ENCODE assay signal across 8 mouse cellular contexts in genomic region chr3:105800675-105801190, GRCm38 (mm10). TPM values are rescaled to one million over a fixed set of nuclear protein-coding genes. Genes with fewer than 3 reads are reported as not detected.
DNase-seq lines count a peak whose midpoint lies in the region; ATAC-seq and TF ChIP-seq lines count a peak whose summit lies in the region.

No protein-coding gene starts in this region.

- peak overlapping the region; percentile 73 for H3K4me2 ChIP-seq in hindbrain, postnatal 0 days (ENCODE audit: low read depth, low read length)

- TF ChIP-seq CTCF in kidney, adult 2 months (conservative IDR thresholded peaks at IDR 0.05; ENCODE audit: insufficient read depth, insufficient read length, low read depth, low read length), result no peak
- TF ChIP-seq CTCF in G1E (IDR thresholded peaks at IDR 0.05; ENCODE audit: low read depth, low read length), result no peak
- TF ChIP-seq CTCF in hindbrain, postnatal 0 days (IDR thresholded peaks at IDR 0.05; ENCODE audit: low read depth), result peak; percentile 33

- H3K4me1 ChIP-seq in kidney, adult 2 months (ENCODE audit: control insufficient read depth, insufficient read depth, low read length), result peaks cover 17% of the 10 kb centered on the region
- peaks cover 68% of the 10 kb centered on the region for H3K4me1 ChIP-seq in G1E (ENCODE audit: insufficient read depth, low read depth, low read length)
- H3K4me1 ChIP-seq in hindbrain, postnatal 0 days (ENCODE audit: insufficient read depth, low read length), result peaks cover 8% of the 10 kb centered on the region; the same call in 1 of the 2 replicates

- H3K36me3 ChIP-seq in kidney, adult 2 months (ENCODE audit: control insufficient read depth, insufficient read depth, low read length), result no peaks in the 10 kb centered on the region
- peaks cover 4% of the 10 kb centered on the region for H3K36me3 ChIP-seq in G1E (replicated peaks)
- no peaks in the 10 kb centered on the region for H3K36me3 ChIP-seq in hindbrain, postnatal 0 days (ENCODE audit: insufficient read depth, low read length)

- no peak for TF ChIP-seq POLR2A in kidney, adult 2 months (IDR thresholded peaks at IDR 0.05; ENCODE audit: low read depth, low read length)

- H3K27me3 ChIP-seq in kidney, adult 2 months (replicated peaks; ENCODE audit: control insufficient read depth, insufficient read depth, low read length), result no peaks in the 10 kb centered on the region
- H3K27me3 ChIP-seq in G1E (ENCODE audit: insufficient read depth, low read length), result no peaks in the 10 kb centered on the region
- no peaks in the 10 kb centered on the region for H3K27me3 ChIP-seq in hindbrain, postnatal 0 days (ENCODE audit: insufficient read depth, low read length)

- peak overlapping the region; percentile 83 for H3K4me3 ChIP-seq in kidney, adult 2 months (ENCODE audit: insufficient read depth, low read depth, low read length)
- H3K4me3 ChIP-seq in G1E (ENCODE audit: low read depth, low read length), result peak overlapping the region; percentile 93
- H3K4me3 ChIP-seq in hindbrain, postnatal 0 days (ENCODE audit: low read length), result peak overlapping the region; percentile 92

- peak; percentile 30; the same call in 1 of the 2 replicates for ATAC-seq in G1E (ENCODE audit: extremely low read depth, insufficient number of reproducible peaks, low FRiP score, poor library complexity, severe bottlenecking)
- peak; percentile 39 for ATAC-seq in erythroblast, adult 5-6 weeks (replicated peaks; ENCODE audit: low FRiP score, poor library complexity, severe bottlenecking)
- ATAC-seq in hindbrain, postnatal 0 days, result peak; percentile 78; the same call in 1 of the 2 replicates

- under 1% methylated on average over 42 of the region's 59 CpGs for WGBS in kidney, adult 2 months
- WGBS in hindbrain, postnatal 0 days, result under 1% methylated on average over 48 of the region's 59 CpGs

- H3K9ac ChIP-seq in hindbrain, postnatal 0 days (replicated peaks; ENCODE audit: low read length), result peak overlapping the region; percentile 77

- H3K27ac ChIP-seq in kidney, adult 2 months (ENCODE audit: insufficient read depth, low read depth, low read length), result peak overlapping the region; percentile 47
- H3K27ac ChIP-seq in hindbrain, postnatal 0 days, result peak overlapping the region; percentile 89

- H3K9me3 ChIP-seq in G1E (replicated peaks), result no peaks in the 10 kb centered on the region
- no peaks in the 10 kb centered on the region for H3K9me3 ChIP-seq in hindbrain, postnatal 0 days (ENCODE audit: low read length)

- no peak for DNase-seq in kidney, adult 2 months
- no peak for DNase-seq in kidney, postnatal 14 days
- DNase-seq in G1E (ENCODE audit: low spot score), result peak; percentile 39
- peak; percentile 53 for DNase-seq in hindbrain, postnatal 0 days (ENCODE audit: low spot score)
- peak; percentile 25 for DNase-seq in lung, postnatal 14 days
- peak; percentile 13 for DNase-seq in retina, postnatal 7 days (ENCODE audit: low read depth, low spot score)
- no peak for DNase-seq in layer of hippocampus, postnatal 36 days

RNA-seq across cellular contexts. Expression of gene Rap1a, which starts 0.4 kb away (rescaled TPM):
- polyA plus RNA-seq in kidney, adult 2 months (2012; rRNA removed), result 7.9 and 14.3 TPM in 2 replicates
- 97.7 and 124 TPM in 2 replicates for total RNA-seq in G1E (2014; fragmentation: Nextera tagmentation)
- 105 and 121 TPM in 2 replicates for total RNA-seq in G1E (2017)
- 11.5 and 17.7 TPM in 2 replicates for polyA plus RNA-seq in G1E (2012)
- 67.7 and 77.8 TPM in 2 replicates for total RNA-seq in erythroblast, adult 5-6 weeks (2015; ENCODE audit: low replicate concordance)
- total RNA-seq in erythroblast, adult 5-6 weeks (2017; ENCODE audit: low replicate concordance), result 99.3 and 137 TPM in 2 replicates
- total RNA-seq in hindbrain, postnatal 0 days (2014; rRNA removed), result 17.1 and 19.0 TPM in 2 replicates
- polyA plus RNA-seq in hindbrain, postnatal 0 days (2015; fragmentation: Nextera tagmentation; extraction: Ambion mirVana), result 78.6 and 85.8 TPM in 2 replicates
- total RNA-seq in layer of hippocampus, postnatal 36 days (2021), result 100 to 1,000 TPM; 101 to 103 TPM

Comparison
In these comparisons a context has a peak if more than half of its experiments do, and no peak if none do; other contexts are left out.
1. DNase-seq: peak in G1E (single experiment), hindbrain, postnatal 0 days (single experiment), lung, postnatal 14 days (single experiment) and retina, postnatal 7 days (single experiment); none in kidney, adult 2 months (single experiment), kidney, postnatal 14 days (single experiment) and layer of hippocampus, postnatal 36 days (0 of 2).
2. Peak in every context shown above with its lines, with median percentiles within 50 percentile points of each other: H3K4me3 ChIP-seq and ATAC-seq.